Mouse (Mus musculus) cerebral cortex, adult 2 months (tissue): ENCODE measurements around the gene Taf4.

Experiments
- WGBS: fragments of 180-500 bp; shearing (Covaris S2); methylation state at CpG from one replicate; pipeline ENCODE4 v1.1.7; 2018; 5-methylcytosine and 5-hydroxymethylcytosine counted together

Taf4 gene

GRCm38 (mm10) chr2:179976628-179977343 is at the start of gene Taf4:
Gene Taf4, minus strand, starts transcription at chr2:179976646.
- WGBS: under 1% methylated on average over 69 of the region's 84 CpGs

- WGBS: 15% methylated on average over 6 of the region's 6 CpGs
These were observed 49.4 kb upstream of the Taf4 start for GRCm38 (mm10) chr2:180025861-180026200.

- 1% methylated on average over 84 of the region's 84 CpGs for WGBS
These were observed 48.9 kb upstream of the Taf4 start for GRCm38 (mm10) chr2:180025135-180025860.

GRCm38 (mm10) chr2:180024401-180025098 is 48.1 kb upstream of the Taf4 start, which contains the start of gene Lsm14b:
Gene Lsm14b, plus strand, starts transcription at chr2:180024987.
- WGBS: under 1% methylated on average over 76 of the region's 80 CpGs

GRCm38 (mm10) chr2:180022751-180023150 is 46.3 kb upstream of the Taf4 start:
- WGBS: 70% methylated on average over 6 of the region's 6 CpGs

GRCm38 (mm10) chr2:180020919-180021318 is 44.5 kb upstream of the Taf4 start:
- 73% methylated on average over 8 of the region's 8 CpGs for WGBS

- 51% methylated on average over 7 of the region's 7 CpGs for WGBS
These were observed 43.7 kb upstream of the Taf4 start for GRCm38 (mm10) chr2:180020091-180020661.

- 92% methylated on average over 9 of the region's 9 CpGs for WGBS
These were observed 42.1 kb upstream of the Taf4 start for GRCm38 (mm10) chr2:180018573-180018972.

- WGBS: 70% methylated on average over 4 of the region's 4 CpGs
These were observed 41.2 kb upstream of the Taf4 start for GRCm38 (mm10) chr2:180017632-180018031.

- 90% methylated on average over 7 of the region's 7 CpGs for WGBS
These were observed 37.2 kb upstream of the Taf4 start for GRCm38 (mm10) chr2:180013686-180014085.

- 83% methylated on average over 6 of the region's 6 CpGs for WGBS
These were observed 34.9 kb upstream of the Taf4 start for GRCm38 (mm10) chr2:180011370-180011769.

- WGBS: 97% methylated on average over 7 of the region's 7 CpGs
These were observed 34.2 kb upstream of the Taf4 start for GRCm38 (mm10) chr2:180010686-180011085.

- 48% methylated on average over 9 of the region's 9 CpGs for WGBS
These were observed 30.0 kb upstream of the Taf4 start for GRCm38 (mm10) chr2:180006352-180007017.

- WGBS: 69% methylated on average over 5 of the region's 5 CpGs
These were observed 29.4 kb upstream of the Taf4 start for GRCm38 (mm10) chr2:180005656-180006351.

- WGBS: 89% methylated on average over 9 of the region's 9 CpGs
These were observed 25.2 kb upstream of the Taf4 start for GRCm38 (mm10) chr2:180001635-180002034.

GRCm38 (mm10) chr2:179998431-179998830 is 22.0 kb upstream of the Taf4 start:
- 77% methylated on average over 4 of the region's 4 CpGs for WGBS

- WGBS: 92% methylated on average over 5 of the region's 5 CpGs
These were observed 16.6 kb upstream of the Taf4 start for GRCm38 (mm10) chr2:179993071-179993470.

- WGBS: 56% methylated on average over 1 of the region's 1 CpGs
These were observed 12.7 kb upstream of the Taf4 start for GRCm38 (mm10) chr2:179989098-179989497.

- 83% methylated on average over 10 of the region's 10 CpGs for WGBS
These were observed 10.1 kb upstream of the Taf4 start for GRCm38 (mm10) chr2:179986437-179987022.

GRCm38 (mm10) chr2:179985695-179986094 is 9.2 kb upstream of the Taf4 start:
- WGBS: 84% methylated on average over 1 of the region's 1 CpGs

- 63% methylated on average over 7 of the region's 7 CpGs for WGBS
These were observed 8.4 kb upstream of the Taf4 start for GRCm38 (mm10) chr2:179984830-179985229.
